Mouse (Mus musculus) G1E (cell line): ENCODE results near the gene Tex38. TPM values are rescaled to one million over a fixed set of nuclear protein-coding genes. Genes with fewer than 3 reads are reported as not detected.

Experiments
- ATAC-seq: 2 replicates; pipeline ENCODE4 v1.8.0; 2016; ENCODE audit warnings: mild to moderate bottlenecking; ENCODE audit not compliant: insufficient number of reproducible peaks, poor library complexity, low FRiP score, severe bottlenecking; ENCODE audit errors: extremely low read depth
- DNase-seq: peaks from one replicate; pipeline ENCODE4 v3.0.0; 2012; ENCODE audit warnings: low spot score
- H3K27me3 ChIP-seq: 2 replicates; pipeline ENCODE4 v1.6.1; 2012; ENCODE audit warnings: mild to moderate bottlenecking, low read length, inconsistent platforms; ENCODE audit not compliant: insufficient read depth
- H3K36me3 ChIP-seq: replicated peaks from 2 replicates; pipeline ENCODE3; 2012; ENCODE audit warnings: mild to moderate bottlenecking, inconsistent platforms
- H3K4me1 ChIP-seq: 2 replicates; pipeline ENCODE4 v1.6.1; 2012; ENCODE audit warnings: low read depth, low read length, inconsistent platforms, mixed read lengths; ENCODE audit not compliant: insufficient read depth
- H3K4me3 ChIP-seq: 2 replicates; pipeline ENCODE4 v1.5.1; 2012; ENCODE audit warnings: low read depth, mild to moderate bottlenecking, inconsistent platforms, low read length, moderate library complexity, mixed read lengths
- H3K9me3 ChIP-seq: replicated peaks from 2 replicates; pipeline ENCODE4 v1.6.1; 2012; ENCODE audit warnings: inconsistent platforms
- CTCF ChIP-seq: IDR thresholded peaks from 2 replicates; pipeline ENCODE4 v1.5.1; 2012; ENCODE audit warnings: low read depth, low read length, inconsistent platforms, mixed read lengths
- GATA1 ChIP-seq: IDR thresholded peaks from 2 replicates; pipeline ENCODE4 v1.6.1; 2012; ENCODE audit warnings: borderline replicate concordance, low read length, inconsistent platforms, mixed read lengths
- GATA2 ChIP-seq: IDR thresholded peaks from 2 replicates; pipeline ENCODE4 v1.6.1; 2012; ENCODE audit warnings: low read depth, low read length, inconsistent platforms, borderline replicate concordance
- POLR2AphosphoS5 ChIP-seq: IDR thresholded peaks from 2 replicates; pipeline ENCODE4 v1.6.1; 2012; ENCODE audit warnings: low read depth, low read length, inconsistent platforms; ENCODE audit not compliant: insufficient replicate concordance
- TAL1 ChIP-seq: conservative IDR thresholded peaks from 2 replicates; pipeline ENCODE4 v1.6.1; 2012; ENCODE audit warnings: low read depth, low read length, inconsistent platforms, mixed read lengths
- polyA plus RNA-seq: library from polyadenylated mRNA; stranded (reverse); fragments of >175 nt; gene quantifications from 2 replicates; pipeline ENCODE4 v1.2.3, GENCODE M21; 2012
- total RNA-seq, 2 experiments: library from RNA; stranded (forward) in 1 of 2; stranded (reverse) in 1 of 2; fragments of 200-1000 nt in 1 of 2; fragments of >200 nt in 1 of 2; fragmentation: Nextera tagmentation in 1 of 2; gene quantifications; 2 replicates each; pipeline ENCODE4 v1.2.3; 2014 to 2017

Tex38 gene
- total and polyA plus RNA-seq, 3 experiments = not detected

DNA sequence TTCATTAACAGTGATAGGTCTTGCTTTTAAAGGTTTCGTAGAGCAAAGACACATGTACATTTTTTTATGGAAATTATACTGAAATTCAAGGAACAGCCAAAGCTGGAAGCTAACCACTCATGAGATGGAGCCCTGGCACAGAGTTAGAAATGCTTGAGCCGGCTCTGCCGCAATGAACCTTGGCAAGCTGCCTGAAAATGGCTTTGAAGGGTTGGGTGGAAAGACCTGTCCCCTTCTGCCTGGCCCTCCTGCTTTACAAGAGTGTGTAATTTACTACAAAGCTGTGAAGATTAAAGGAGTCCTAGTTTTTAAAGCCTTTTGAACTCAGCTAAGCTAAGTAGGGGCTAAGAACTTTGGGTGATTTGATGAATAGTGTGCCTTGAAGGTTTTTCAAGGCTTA lies 19.6 kb downstream of the Tex38 start:
- no peaks in the 10 kb centered on the region for H3K27me3 ChIP-seq
- TF ChIP-seq TAL1 = no peak
- DNase-seq = no peak
- H3K36me3 ChIP-seq = peaks cover 84% of the 10 kb centered on the region
- H3K9me3 ChIP-seq = no peaks in the 10 kb centered on the region
- H3K4me3 ChIP-seq = no peak overlapping the region
- H3K4me1 ChIP-seq = no peaks in the 10 kb centered on the region
- no peak for ATAC-seq

DNA sequence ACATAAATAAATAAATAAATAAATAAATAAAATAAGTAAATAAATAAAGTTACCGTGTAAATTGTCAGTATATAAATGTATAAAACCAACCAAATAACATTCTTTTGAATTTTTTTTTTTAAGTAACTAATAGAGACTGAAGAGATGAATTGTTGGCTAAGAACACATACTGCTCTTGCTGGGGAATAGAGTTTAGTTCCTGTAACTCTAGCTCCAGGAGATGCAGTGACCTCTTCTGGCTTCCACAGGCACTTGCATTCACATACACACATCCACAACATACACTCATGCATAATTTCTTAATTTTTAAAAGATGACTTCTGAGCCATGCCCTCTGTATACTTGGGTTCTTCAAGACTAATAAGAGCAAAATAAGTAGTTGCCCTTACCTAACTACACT lies 26.0 kb downstream of the Tex38 start:
- TF ChIP-seq GATA1 (no peak), GATA2 (no peak), TAL1 (no peak), CTCF (no peak), POLR2AphosphoS5 (no peak)

DNA sequence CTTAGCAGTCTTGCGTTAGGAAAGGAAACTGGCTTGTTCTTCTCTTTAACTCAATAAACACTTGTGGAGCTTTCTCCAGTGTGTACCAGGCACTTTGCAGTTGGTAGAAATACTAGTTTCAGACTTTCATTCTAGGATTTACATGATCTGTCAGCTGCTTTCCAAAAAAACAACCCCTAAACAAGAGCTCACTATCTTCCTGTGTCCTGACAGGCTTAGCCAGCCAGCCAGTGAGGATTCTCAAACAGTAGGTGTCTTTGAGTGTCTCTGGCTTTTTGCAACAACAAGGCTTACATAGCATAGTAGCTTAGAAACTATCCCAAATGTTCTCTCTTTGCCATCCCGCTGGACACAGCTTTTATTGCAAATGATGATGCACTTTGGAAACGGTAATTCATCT lies 26.7 kb downstream of the Tex38 start:
- H3K4me1 ChIP-seq = no peaks in the 10 kb centered on the region
- DNase-seq (no peak), ATAC-seq (no peak)
- peaks cover 85% of the 10 kb centered on the region for H3K36me3 ChIP-seq
- H3K27me3 ChIP-seq = no peaks in the 10 kb centered on the region
- H3K4me3 ChIP-seq = no peak overlapping the region
- TF ChIP-seq CTCF (no peak), TAL1 (no peak), GATA1 (no peak), POLR2AphosphoS5 (no peak), GATA2 (no peak)
- H3K9me3 ChIP-seq = no peaks in the 10 kb centered on the region

More for the DNA sequence above, 26.0 kb downstream of the Tex38 start:
- Histone ChIP-seq H3K4me3 (no peak overlapping the region), H3K27me3 (no peaks in the 10 kb centered on the region), H3K36me3 (peaks cover 85% of the 10 kb centered on the region), H3K9me3 (no peaks in the 10 kb centered on the region), H3K4me1 (no peaks in the 10 kb centered on the region)
- no peak for DNase-seq
- ATAC-seq = no peak

DNA sequence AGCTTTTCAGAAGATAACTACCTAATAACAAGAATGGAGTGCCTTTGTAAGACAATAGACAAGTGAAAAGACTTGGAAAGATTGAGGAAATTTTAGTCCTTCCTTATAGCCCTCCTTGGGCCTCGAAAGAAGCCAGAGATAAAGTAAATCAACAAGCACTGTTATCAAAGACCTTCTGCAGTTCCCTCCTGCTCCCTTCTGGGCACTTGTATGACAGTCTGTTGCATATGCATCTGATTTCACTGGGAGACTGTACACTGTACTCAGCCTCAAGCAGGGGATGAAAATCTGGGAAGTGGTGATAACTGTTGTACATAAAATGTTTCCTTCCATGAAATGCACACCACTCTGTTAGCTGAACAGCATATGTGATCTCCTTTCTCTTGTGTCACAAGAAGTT lies 31.5 kb downstream of the Tex38 start:
- Histone ChIP-seq H3K4me3 (no peak overlapping the region), H3K27me3 (no peaks in the 10 kb centered on the region), H3K4me1 (no peaks in the 10 kb centered on the region), H3K9me3 (no peaks in the 10 kb centered on the region), H3K36me3 (peaks cover 89% of the 10 kb centered on the region)
- TF ChIP-seq POLR2AphosphoS5 (no peak), CTCF (no peak), TAL1 (no peak), GATA1 (no peak), GATA2 (no peak)
- no peak for DNase-seq
- no peak for ATAC-seq

DNA sequence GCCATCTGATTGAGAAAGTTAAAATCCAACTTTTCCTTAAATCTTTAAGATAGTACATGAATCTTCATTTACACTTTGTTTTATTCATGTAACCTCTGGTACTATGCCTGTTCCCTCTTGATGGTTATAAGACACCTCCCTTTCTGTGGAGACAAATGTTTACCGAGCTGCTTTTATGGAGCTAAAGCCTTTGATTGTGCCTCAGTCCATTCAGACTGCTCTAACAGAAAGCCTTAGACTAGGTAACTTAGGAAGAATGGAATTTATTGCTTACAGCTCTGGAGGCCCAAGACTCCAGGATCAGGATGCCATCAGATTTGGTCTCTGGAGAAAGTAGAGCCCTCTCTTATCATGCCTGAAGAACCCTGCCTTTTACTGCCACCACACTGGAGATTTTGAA lies 32.6 kb downstream of the Tex38 start:
- no peak overlapping the region for H3K4me3 ChIP-seq
- H3K36me3 ChIP-seq = peaks cover 88% of the 10 kb centered on the region
- no peaks in the 10 kb centered on the region for H3K27me3 ChIP-seq
- H3K4me1 ChIP-seq = peaks cover 1% of the 10 kb centered on the region
- DNase-seq (no peak), ATAC-seq (no peak)
- no peaks in the 10 kb centered on the region for H3K9me3 ChIP-seq
- TF ChIP-seq GATA1 (no peak), POLR2AphosphoS5 (no peak), TAL1 (no peak), CTCF (no peak), GATA2 (no peak)

DNA sequence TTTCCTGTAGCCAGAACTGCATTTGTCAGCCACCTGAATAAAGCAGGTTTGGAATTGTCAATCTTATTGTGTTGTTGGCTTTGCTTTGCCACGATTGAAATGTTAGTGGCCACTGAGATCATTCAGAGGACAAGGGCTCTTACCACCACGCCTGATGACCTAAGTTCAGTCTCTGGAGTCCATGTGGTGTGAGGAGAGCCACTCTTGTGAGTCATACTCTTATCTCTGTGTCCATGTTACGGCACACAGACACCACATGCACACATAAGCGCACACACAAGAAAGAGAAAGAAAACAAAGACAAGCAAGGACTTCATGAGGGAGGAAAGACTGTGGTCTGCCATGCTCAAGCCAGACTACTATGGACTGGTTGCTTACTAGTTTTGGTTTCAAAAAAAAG lies 37.7 kb downstream of the Tex38 start:
- peaks cover 78% of the 10 kb centered on the region for H3K36me3 ChIP-seq
- H3K4me3 ChIP-seq = no peak overlapping the region
- no peaks in the 10 kb centered on the region for H3K9me3 ChIP-seq
- no peak for DNase-seq
- TF ChIP-seq TAL1 = no peak
- no peak for TF ChIP-seq POLR2AphosphoS5
- no peak for TF ChIP-seq GATA2
- peak; percentile 34; the same call in 1 of the 2 replicates for ATAC-seq
- H3K27me3 ChIP-seq = no peaks in the 10 kb centered on the region
- peaks cover 35% of the 10 kb centered on the region for H3K4me1 ChIP-seq

DNA sequence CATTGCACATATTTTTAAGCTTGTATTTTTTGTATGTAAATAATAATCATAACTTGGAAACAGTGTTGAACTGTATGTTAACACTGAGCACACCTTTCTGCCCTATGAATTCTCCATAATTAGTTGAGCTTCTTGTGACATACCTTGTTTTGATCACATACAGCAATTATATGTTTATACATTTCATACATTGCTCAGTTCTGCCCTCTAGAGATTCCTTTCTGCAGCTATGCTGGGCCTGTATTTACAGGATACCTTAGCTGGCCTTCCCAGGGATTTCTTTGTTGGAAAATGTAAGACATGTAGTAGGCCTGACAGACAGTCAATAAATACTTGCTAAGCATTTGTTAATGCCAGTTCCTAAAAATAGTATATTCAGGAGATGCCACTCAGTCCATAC lies 38.2 kb downstream of the Tex38 start:
- TF ChIP-seq CTCF (no peak), POLR2AphosphoS5 (no peak), GATA2 (no peak), TAL1 (no peak), GATA1 (no peak)
- ATAC-seq = no peak
- Histone ChIP-seq H3K36me3 (peaks cover 73% of the 10 kb centered on the region), H3K4me1 (peaks cover 35% of the 10 kb centered on the region), H3K9me3 (no peaks in the 10 kb centered on the region), H3K4me3 (no peak overlapping the region), H3K27me3 (no peaks in the 10 kb centered on the region)
- DNase-seq = no peak
